Mouse (Mus musculus): ENCODE results near the gene Ces2f. TPM values are rescaled to one million over a fixed set of nuclear protein-coding genes. Genes with fewer than 3 reads are reported as not detected.

Ces2f gene
- polyA plus RNA-seq, 1 experiment from 2014 or later: not detected

GRCm38 (mm10) chr8:104984126-104984525 is 37.0 kb downstream of the Ces2f start:
- Histone ChIP-seq H3K27me3 (no peaks in the 10 kb centered on the region), H3K27ac (no peak overlapping the region), H3K4me1 (no peaks in the 10 kb centered on the region), H3K4me2 (no peak overlapping the region), H3K4me3 (no peak overlapping the region), H3K36me3 (no peaks in the 10 kb centered on the region), H3K9me3 (0 out of 2 replicates have a peak, but pooled peaks cover 4% of the 10 kb centered on the region), H3K9ac (no peak overlapping the region)
- 89% methylated on average over 5 of the region's 5 CpGs for WGBS
- ATAC-seq (ENCODE audit: insufficient number of reproducible peaks, insufficient read depth, low FRiP score, low TSS enrichment, low read depth): no peak

- Histone ChIP-seq H3K4me1 (no peaks in the 10 kb centered on the region), H3K27ac (no peak overlapping the region), H3K36me3 (no peaks in the 10 kb centered on the region), H3K4me3 (no peak overlapping the region), H3K4me2 (no peak overlapping the region), H3K9ac (no peak overlapping the region), H3K9me3 (0 out of 2 replicates have a peak, but pooled peaks cover 4% of the 10 kb centered on the region), H3K27me3 (no peaks in the 10 kb centered on the region)
- ATAC-seq (ENCODE audit: insufficient number of reproducible peaks, insufficient read depth, low FRiP score, low TSS enrichment, low read depth): no peak
- WGBS: 87% methylated on average over 2 of the region's 2 CpGs
Measured at GRCm38 (mm10) chr8:104984942-104985341, 37.8 kb downstream of the Ces2f start.

GRCm38 (mm10) chr8:104998191-104998590 is 51.0 kb downstream of the Ces2f start:
- no peak overlapping the region for H3K9ac ChIP-seq
- H3K4me1 ChIP-seq: no peaks in the 10 kb centered on the region
- H3K4me3 ChIP-seq: no peak overlapping the region
- H3K27me3 ChIP-seq: no peaks in the 10 kb centered on the region
- 79% methylated on average over 6 of the region's 6 CpGs for WGBS
- H3K9me3 ChIP-seq: no peaks in the 10 kb centered on the region
- no peak overlapping the region for H3K4me2 ChIP-seq
- H3K36me3 ChIP-seq: no peaks in the 10 kb centered on the region
- no peak overlapping the region for H3K27ac ChIP-seq
- no peak for ATAC-seq (ENCODE audit: insufficient number of reproducible peaks, insufficient read depth, low FRiP score, low TSS enrichment, low read depth)

- H3K27me3 ChIP-seq: no peaks in the 10 kb centered on the region
- 86% methylated on average over 6 of the region's 6 CpGs for WGBS
- H3K36me3 ChIP-seq: no peaks in the 10 kb centered on the region
- H3K4me3 ChIP-seq: no peak overlapping the region
- no peak overlapping the region for H3K4me2 ChIP-seq
- no peak overlapping the region for H3K27ac ChIP-seq
- no peaks in the 10 kb centered on the region for H3K9me3 ChIP-seq
- ATAC-seq (ENCODE audit: insufficient number of reproducible peaks, insufficient read depth, low FRiP score, low TSS enrichment, low read depth): no peak
- H3K9ac ChIP-seq: no peak overlapping the region
- no peaks in the 10 kb centered on the region for H3K4me1 ChIP-seq
Measured at GRCm38 (mm10) chr8:104999183-104999582, 52.0 kb downstream of the Ces2f start.

GRCm38 (mm10) chr8:105000586-105000985 is 53.4 kb downstream of the Ces2f start, which contains the start of gene Ces2h:
Gene Ces2h (plus strand): TSS chr8:105000853.
- Histone ChIP-seq H3K4me2 (no peak within 1 kb of the TSS), H3K9me3 (no peaks in the 10 kb centered on the region), H3K9ac (no peak within 1 kb of the TSS), H3K4me1 (no peaks in the 10 kb centered on the region), H3K27me3 (no peaks in the 10 kb centered on the region), H3K27ac (no peak within 1 kb of the TSS), H3K36me3 (no peaks in the 10 kb centered on the region), H3K4me3 (no peak within 1 kb of the TSS)
- no peak for ATAC-seq (ENCODE audit: insufficient number of reproducible peaks, insufficient read depth, low FRiP score, low TSS enrichment, low read depth)
- 85% methylated on average over 7 of the region's 7 CpGs for whole genome bisulfite sequencing

Other genes with a start within 250 kb of the Ces2f start
- gene Ces2a, start 213.4 kb upstream of the Ces2f start, polyA plus RNA-seq (2015; fragmentation: Nextera tagmentation; extraction: Ambion mirVana): 0.91 TPM in 1 of 2 replicates, not detected in the other
- gene Ces2b, start 115.8 kb upstream of the Ces2f start, polyA plus RNA-seq (2015; fragmentation: Nextera tagmentation; extraction: Ambion mirVana): 0.22 and 0.31 TPM in 2 replicates
- gene Ces2c, start 100.3 kb upstream of the Ces2f start, polyA plus RNA-seq (2015; fragmentation: Nextera tagmentation; extraction: Ambion mirVana): 0.59 TPM in 1 of 2 replicates, not detected in the other
- 0.13 and 1.2 TPM in 2 replicates for gene Ces2e, start 21.1 kb upstream of the Ces2f start, polyA plus RNA-seq (2015; fragmentation: Nextera tagmentation; extraction: Ambion mirVana)
- gene Ces2g, start 14.4 kb downstream of the Ces2f start, polyA plus RNA-seq (2015; fragmentation: Nextera tagmentation; extraction: Ambion mirVana): 0.37 and 1.1 TPM in 2 replicates
- not detected in 2 replicates for gene Ces2h, start 53.5 kb downstream of the Ces2f start, polyA plus RNA-seq (2015; fragmentation: Nextera tagmentation; extraction: Ambion mirVana)
- gene Ces3a, start 101.2 kb downstream of the Ces2f start, polyA plus RNA-seq (2015; fragmentation: Nextera tagmentation; extraction: Ambion mirVana): not detected in 2 replicates
- gene Ces3b, start 136.4 kb downstream of the Ces2f start, polyA plus RNA-seq (2015; fragmentation: Nextera tagmentation; extraction: Ambion mirVana): not detected in 2 replicates
- gene Ces4a, start 184.4 kb downstream of the Ces2f start, polyA plus RNA-seq (2015; fragmentation: Nextera tagmentation; extraction: Ambion mirVana): 0.18 TPM in 1 of 2 replicates, not detected in the other
- gene Cbfb, start 223.3 kb downstream of the Ces2f start, polyA plus RNA-seq (2015; fragmentation: Nextera tagmentation; extraction: Ambion mirVana): 102 and 118 TPM in 2 replicates